Mouse (Mus musculus): ENCODE results near the gene Pdss2.

The Pdss2 gene

DNA sequence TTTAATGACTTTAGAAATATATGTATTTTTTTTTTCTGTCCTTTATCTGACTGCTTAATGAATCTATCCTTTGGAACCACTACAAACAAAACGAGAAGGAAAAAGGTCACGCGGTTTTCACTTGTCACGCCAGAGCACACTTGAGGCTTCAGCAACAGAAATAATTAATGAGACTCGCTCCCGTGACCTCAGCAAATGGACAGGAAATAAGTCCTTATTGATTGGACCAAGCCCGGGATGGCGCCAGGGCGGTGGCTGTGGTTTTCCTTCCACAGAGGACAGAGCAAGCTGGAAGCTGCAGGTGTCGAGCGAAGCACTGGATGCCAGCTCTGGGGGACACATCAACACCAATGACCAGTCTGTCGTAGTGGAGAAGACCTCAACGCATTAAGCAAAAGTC, 218.8 kb downstream of the Pdss2 start:
- peak; percentile 27 for DNase-seq (ENCODE audit: low spot score)

DNA sequence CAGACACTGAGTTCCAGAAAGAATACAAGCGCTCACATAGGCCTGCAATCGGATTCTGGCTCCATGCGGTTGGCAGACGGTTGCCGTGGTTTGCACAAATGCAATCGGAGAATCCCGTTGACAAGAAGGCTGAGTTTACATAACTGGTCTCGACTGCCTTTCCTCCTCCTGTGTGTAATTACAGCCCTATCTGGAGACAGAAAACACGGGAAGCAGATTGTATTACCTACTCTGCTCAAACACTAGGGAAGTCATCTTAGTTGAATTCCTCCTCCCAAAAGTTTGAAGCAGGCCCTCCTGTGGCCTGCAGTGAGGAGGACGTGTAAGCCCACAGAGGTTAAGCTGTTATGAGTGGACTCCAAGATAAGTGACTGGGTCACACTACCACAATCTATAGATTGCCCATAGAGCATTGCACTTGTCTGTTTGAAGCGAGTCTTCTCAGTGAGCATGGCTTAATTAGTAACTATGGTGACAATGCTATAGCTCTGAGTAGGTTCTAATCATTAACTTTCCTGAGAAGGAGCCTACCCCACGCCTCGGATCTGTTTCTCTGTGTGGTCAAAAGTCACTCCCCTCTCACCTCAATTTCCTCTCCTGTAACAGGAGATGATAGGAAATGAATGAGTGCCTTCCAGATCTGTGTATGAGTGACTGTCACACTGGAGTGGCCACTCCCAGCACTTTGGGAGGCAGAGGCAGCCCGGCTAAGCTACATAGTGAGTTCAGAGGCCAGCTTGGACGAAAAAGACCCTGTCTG, 219.9 kb downstream of the Pdss2 start:
- DNase-seq (ENCODE audit: low spot score), result peak; percentile 88

DNA sequence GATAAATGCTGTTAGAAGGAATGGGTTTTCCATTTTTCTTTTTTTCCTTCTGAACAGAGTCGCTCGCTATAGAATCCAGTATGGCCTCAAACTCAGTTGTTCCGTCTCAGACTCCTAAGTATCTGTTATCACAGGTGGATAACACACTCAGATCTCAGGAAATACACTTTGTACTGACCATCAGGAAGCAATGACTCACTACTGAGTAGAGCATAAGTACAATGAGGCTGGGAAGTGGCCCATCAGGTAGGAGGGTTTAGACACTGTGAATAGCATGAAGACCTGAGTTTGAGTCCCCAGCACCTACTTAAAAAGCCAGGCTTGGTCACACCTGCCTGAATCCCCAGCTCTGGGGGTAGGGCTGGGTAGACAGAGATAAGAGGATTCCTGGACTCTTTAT, 227.4 kb downstream of the Pdss2 start:
- no peak for DNase-seq (ENCODE audit: low spot score)

DNA sequence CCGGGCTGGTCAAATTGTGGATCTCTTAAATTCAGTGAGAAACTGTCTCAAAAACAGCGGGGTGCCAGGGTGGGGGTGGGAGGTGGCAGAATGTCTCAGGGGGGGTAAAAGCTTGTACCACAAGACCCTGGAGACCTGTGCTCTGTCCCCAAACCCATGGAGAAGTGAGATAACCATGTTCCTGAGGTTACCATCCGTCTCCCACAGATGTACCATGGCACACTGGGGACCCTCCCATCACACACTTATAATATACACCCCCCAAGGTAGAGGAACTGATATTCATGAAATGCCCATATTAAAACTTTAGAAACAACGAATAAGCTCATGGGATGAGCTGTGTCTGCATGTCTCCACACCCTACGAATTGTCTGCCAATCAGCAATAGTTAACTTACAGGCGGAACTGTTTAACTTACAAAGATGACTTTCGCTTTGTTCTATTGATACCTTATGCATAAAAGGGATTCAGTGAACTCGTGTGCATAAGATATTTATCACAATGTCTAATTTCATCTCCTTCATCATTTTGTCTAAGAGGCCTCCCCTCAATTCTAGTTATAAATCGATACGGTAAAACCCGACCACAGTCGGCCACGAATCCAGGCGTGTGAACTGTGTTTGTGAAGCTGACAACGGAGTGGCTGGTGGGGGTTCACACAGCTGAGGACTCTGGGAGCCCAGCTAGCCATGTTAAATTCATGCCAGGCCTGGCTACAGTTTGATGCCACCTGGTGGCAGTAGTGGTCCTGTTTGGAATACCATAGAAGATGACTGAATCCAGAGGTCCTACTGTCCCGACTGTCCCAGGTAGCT, 230.8 kb downstream of the Pdss2 start:
- peak; percentile 79 for DNase-seq (ENCODE audit: low spot score)

DNA sequence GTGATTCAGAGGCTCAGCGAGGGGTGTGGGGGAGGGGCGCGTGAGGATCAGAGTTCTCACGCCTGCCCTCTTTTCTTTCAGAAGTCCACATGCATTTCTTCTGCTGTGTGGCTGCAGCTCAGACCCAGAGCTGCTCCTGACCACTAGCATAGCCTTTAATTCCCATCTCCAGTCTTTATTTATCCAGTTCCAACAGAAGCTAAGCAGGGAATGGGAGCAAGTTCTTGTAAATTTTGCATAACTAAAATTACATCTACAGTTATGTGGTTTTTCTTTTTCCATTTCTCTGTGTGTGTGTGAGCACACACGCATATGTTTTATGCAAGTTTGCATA, 231.3 kb downstream of the Pdss2 start:
- no peak for DNase-seq (ENCODE audit: low spot score)

DNA sequence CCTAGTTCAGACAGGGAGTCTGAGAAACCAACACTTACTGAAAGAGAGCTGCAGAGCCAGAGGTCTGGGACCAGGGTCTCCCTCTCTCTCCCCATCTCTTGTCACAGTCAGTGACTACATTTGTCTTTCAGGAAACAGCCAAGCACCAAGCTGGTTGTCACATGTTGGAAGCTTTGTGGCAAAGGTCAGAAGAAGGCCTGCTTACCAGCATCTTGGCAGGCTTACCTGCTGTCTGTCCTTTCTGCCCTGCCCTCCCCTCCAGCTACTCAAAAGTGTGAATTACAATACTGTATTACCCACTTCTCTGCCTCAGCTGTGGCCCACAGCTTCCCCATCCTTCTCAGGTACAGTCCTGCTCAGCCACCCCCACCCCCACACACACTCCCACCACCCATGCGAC, 232.9 kb downstream of the Pdss2 start:
- no peak for DNase-seq (ENCODE audit: low spot score)

DNA sequence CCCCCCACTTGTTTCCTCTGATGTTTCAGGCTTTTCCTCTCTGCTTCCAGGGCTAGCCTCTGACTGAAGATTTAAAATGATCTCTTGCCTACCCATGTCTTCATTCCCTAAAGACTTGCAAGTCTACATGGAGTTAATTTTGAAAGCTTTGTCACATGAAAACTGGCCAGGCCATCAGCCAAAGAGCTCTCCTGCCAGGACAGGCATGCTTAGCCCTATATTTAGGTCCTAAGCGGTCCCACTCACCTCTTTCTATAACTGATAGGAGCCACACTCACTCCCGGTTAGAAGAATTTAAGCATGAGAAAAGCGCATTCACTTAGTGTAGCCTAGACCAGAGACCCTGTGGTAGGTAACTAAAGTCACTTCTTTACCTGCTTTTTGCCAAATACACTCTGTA, 233.4 kb downstream of the Pdss2 start:
- DNase-seq (ENCODE audit: low spot score), result no peak

DNA sequence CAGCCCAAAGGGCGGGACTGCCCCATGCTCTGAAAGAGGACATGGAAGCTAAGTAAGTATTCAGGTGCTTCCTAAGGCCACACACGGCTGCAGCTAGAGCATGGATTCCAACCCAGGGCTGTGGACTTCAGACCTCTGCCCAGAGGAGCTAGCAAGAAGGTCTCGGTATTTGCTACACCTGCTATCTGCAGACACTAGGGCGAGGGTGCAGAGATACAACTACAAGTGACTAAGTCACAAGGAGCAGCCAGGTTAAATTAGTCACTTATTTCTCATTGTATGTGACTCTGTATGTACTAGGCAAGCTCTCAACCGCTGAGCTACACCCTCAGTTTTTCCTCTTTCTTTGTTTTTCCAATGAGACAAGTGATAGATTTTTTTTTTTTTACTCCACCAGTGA, 241.5 kb downstream of the Pdss2 start:
- DNase-seq (ENCODE audit: low spot score), result peak; percentile 83

DNA sequence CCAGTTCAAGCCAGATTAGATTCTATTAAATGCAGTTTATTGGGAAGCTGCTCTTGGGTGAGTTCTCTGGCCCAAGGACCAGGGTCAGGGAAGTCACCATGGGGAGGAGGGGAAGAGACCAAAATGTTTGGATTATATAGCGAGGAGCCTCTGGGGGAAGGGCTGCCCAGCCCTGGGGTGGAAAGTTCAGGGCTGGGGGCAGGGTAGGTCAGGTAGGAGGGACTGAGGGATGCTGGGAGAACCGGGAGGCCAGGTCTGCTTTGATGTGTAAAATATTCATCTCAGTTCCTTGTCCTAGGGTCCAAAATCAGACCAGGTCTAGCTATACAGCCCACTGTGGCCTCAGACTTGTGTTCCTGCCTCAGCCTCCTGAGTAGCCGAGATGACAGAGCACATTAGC, 241.9 kb downstream of the Pdss2 start:
- peak; percentile 89 for DNase-seq (ENCODE audit: low spot score)

DNA sequence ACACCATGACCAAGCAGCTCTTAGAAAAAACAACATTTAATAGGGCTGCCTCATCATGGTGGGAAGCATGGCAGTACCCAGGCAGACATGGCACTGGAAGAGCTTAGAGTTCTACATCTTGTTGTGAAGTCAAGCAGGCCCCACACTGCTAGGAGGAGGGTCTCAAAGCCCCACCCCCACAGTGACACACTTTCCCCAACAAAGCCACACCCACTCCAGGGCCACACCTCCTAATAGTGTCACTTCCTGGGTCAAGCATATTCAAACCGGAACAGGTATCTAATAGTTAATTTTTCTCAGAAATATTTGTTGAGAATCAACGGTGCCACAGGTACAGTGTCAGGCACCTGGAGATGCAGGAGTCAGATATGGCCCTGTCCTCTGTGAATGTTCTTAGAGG, 244.9 kb downstream of the Pdss2 start:
- DNase-seq (ENCODE audit: low spot score), result no peak

DNA sequence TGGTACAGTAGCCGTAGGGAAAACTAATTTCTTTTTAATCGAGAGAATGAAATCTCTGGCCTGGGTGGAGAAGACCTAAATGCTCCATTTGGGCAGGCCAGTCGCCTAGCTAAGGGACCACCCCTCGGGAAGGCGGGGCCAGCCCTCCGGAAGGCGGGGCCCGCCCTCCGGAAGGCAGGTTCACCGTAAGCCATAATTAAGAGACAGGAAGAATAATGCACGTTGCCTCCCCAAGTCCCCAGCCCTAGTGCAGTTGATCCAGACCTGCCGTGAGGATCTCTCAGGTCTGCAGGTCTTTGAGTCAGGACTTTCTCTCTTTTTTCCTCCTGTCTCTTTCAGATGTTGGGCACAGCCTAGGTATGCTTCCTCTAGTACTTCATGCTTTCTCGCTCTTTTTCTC, 246.4 kb downstream of the Pdss2 start:
- no peak for DNase-seq (ENCODE audit: low spot score)

DNA sequence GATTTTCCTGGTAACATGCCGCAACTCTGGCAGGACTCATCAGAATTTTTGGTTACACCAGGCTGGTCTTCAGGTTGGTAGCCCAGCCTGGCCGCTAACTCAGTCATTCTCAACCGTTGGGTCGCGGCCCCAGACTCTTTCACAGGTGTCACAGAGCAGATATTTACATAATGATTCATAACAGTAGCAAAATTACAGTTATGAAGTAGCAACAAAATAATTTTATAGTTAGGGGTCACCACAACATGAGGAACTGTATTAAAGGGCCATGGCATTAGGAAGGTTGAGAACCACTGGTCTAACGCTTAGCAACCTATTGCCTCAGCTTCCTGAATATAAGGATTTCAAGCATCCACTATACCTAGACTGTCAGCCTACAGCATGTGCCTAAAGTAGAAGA, 247.0 kb downstream of the Pdss2 start:
- DNase-seq (ENCODE audit: low spot score), result no peak

DNA sequence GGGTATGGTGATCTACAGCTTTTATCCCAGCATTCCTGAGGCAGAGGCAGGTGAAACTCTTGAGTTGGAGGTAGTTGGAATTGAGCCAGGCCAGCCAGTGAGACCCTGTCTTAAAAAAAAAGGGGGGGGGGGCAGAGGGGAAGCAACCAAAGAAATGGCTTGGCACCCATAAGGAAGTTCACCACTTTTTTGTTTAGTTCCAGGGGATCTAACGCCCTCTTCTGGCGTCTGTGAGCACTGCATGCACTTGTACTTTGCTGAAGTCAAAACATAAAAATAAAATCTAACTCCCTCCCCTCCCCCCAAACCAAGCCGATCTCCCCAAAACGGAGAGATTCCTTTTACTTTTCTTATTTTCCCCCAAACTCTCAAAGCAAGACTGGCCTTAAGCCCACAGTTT, 254.1 kb downstream of the Pdss2 start:
- no peak for DNase-seq (ENCODE audit: low spot score)

DNA sequence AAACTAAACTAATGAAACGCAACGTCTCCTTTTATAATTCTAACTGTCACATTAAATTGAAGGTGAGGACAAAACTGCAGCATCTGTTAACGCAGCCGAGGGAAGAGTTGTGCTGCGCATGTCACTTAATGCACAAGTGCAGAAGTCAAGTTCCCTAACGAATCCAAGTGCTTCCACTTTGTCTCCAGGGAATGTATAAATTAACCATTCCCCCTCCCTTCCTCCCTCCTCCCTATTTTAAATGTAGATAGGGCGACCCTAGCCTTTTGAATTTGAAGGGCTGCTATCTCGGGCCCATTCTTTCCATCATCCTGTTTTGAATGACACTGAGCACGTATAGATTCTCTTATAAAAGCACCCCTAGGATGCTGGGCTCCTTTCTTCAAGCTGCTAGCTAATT, 256.2 kb downstream of the Pdss2 start:
- DNase-seq (ENCODE audit: low spot score), result no peak

DNA sequence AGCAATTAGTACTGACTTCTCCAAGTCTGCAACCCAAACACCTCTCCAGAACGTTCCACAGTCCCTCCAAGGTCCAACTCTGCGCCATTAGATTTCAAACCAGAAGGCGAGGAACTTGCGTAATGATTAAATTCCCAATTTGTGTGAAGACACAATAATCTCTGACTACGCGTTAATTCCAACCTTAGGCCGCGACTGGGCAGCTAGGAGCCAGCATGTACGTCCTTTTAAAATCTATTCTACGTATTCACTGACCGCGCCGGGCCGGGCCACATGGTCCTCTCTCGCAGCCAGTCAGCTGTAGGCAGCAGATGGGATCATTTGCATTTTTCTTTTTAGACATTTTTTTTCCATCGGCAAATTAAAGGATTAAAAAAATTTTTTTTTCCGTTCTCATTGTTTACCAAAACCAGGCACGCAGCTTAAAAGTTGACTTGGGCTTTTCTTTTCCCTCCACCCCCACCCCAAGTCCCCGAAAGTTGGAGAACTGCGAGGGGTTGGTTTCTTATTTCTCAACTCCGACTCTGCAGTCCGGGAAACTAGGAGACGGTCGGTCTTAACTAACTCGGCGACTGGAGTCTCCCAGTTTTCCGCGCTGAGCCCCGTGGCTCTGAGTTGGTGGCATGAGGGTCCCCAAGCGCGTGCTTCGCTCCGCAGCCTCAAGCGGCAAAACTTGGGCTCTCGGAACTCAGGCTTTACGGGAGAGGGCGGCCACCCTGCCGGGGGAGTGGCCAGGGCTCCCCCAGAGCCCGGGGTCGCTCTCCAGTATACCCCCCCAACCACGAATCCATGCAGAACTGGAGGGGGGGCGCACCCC, 256.8 kb downstream of the Pdss2 start:
- DNase-seq (ENCODE audit: low spot score), result peak; percentile 81

DNA sequence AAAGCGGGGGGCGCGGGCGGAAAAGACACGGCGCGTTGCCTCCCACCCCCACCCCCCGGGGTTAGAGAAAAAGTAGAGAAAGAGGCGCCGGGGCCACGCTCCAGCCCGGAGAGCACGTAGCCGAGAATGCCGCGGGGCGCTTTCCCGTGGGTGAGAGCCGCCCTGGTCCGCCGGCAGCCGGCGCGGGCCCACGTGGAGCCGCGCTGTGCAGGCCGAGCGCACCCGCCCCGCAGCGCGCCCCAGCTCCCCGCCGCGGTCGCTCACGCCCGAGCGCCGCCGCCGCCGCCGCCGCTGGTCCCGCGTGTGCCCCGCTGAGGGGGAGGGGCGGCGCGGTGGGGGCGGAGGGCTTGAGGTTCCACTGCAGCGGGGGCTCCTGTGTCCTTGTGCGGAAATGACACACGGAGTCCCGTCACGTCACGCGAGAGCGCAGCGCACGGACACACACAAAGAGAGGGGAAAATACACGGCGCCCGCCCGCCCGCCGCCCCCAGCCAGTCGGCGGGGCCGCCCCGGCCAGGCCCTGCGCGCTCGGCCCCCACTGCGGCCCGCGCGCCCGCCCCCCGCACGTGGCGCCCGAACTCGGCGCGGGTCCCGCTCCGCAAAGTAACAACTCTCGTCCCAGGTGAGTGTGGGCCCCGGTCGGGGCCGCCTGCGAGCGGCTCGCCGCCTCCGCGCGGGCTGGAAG, 257.6 kb downstream of the Pdss2 start, which contains the start of gene Bend3:
Bend3 (plus strand) TSS at position 81 of the 685 bp plus-strand sequence.
- peak; percentile 60 for DNase-seq (ENCODE audit: low spot score)

DNA sequence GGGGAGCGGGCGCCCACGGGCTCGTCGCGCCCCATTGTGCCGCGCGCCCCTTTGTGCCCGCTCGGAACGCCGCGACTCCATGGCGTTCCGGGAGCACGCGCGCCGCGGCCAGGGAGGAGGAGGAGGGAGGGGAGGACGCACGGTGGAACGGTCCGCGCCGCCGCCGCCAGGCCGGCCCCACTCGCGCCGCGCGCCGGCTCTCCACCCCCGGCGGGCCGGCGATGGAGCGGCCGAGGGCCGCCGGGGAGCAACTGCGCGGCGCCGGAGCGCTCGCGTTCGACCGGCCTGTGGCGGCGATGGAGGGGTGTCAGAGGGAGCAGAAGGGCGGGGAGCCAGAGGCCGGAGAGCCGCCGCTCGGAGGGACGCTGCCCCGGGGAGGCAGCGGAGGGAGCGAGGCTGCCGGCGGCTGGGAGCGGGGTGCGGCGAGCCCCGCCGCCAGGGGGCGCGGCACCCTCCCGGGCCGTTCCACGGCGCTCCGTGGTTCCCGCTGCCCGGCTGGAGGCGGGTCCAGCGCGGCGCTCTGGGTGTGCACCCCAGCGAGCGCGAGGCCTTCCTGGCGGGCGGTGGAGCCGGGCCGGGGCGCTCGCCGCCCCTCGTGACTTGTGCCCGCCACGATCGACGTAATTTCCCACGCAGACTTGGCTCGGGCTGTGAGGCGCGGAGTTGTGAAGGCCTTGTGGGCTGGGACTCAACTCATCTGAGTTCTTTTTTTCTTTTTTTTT, 258.3 kb downstream of the Pdss2 start:
- peak; percentile 86 for DNase-seq (ENCODE audit: low spot score)

DNA sequence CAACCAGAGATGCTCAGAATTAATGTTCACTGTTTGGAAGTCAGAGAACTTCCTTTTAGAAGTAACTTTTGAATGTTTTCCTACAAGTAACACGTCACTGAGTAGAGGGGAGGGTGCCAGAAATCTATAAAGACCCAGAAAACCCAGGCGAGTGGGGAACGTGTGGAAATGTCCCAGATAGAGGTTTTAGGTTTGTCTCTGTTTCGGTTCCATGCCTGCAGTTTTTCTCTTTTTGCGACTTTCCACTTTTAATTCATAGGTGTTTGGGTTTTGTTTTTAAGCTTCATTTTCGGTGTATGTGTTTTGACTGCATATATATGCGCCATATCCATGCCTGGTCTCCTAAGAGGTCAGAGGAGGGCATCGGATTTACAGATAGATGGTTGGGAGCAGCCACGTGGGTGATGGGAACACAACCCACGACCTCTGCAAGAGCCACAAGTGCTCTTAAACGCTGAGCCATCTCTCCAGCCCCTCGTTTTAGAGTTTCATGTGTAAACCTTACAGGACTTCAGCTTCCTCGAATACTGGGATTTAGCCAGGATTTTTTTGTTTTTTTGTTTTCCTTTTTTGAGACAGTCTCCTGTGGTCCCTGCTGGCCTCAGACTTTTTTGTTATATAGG, 259.1 kb downstream of the Pdss2 start:
- no peak for DNase-seq (ENCODE audit: low spot score)

DNA sequence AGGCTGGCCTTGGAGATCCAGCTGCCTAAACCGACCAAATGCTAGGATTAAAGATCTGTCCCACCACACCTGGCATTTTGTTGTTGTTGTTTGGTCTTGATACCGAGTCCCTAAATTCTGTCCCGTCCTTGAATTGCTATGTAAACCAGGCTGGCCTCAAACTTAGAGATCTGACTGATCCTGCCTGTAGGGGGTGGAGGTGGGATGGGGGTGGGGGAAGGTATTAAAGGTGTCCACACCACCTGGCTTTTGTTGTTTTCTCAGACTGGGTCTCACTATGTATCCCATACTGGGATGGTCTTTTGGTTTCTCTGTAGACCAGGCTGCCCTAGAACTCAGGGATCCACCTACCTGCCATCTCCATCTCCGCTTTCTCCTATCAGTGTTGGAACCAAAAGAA, 259.9 kb downstream of the Pdss2 start:
- DNase-seq (ENCODE audit: low spot score), result no peak

DNA sequence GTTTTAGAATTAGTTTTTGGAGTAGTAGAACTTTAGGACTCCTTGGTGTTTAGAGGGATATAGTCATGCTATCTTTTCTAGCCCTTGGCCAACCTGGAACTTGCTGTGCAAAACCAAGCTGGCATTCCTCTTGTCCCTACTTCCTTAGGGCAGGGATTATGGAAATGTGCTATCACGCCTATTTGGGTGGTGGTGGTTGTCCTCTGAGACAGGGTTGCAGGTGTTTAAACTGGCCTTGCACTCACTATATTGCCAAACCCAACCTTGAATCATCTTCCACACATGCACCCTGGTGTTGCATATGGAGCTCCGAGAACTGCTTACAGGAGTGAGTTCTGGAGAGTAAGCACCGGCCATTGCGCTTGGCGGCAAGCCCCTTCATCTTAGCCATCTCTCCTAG, 260.7 kb downstream of the Pdss2 start:
- DNase-seq (ENCODE audit: low spot score), result no peak

DNA sequence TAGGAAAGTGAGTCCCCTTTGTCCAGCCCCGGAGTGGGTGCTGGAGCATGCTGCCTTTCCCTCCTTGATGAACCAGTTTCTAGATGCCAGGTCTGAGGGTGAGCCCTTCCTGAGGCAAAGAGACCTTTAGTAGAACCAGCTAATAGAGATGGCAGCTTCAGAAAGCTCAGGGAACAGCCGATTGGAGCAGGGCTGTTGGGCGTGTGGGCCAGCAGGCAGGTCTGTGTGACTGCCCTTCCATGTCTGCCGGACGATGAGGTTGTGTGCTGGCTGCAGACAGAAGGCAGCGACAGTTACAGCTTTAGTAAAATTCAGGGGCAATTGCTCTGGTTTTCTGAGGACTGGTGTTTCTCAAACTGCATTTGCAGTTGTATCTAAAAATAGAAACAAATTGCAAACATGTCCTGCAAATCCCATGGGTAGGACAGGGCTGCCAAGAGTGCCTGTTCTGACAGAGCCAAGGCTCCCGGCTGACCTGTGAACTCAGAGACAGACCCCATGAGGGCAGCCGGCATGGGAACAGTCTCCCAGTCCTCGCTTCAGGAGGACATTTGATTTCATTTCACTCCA, 262.2 kb downstream of the Pdss2 start:
- no peak for DNase-seq (ENCODE audit: low spot score)

Data from yolk sac, embryonic 10.5 days (tissue).